Mouse (Mus musculus): ENCODE results near the gene Cyp2b10. TPM values are rescaled to one million over a fixed set of nuclear protein-coding genes. Genes with fewer than 3 reads are reported as not detected.

Gene Cyp2b10
- total and polyA plus RNA-seq, 3 experiments, result not detected

GRCm38 (mm10) chr7:25863756-25864155 is 33.7 kb upstream of the Cyp2b10 start:
- no peaks in the 10 kb centered on the region for H3K79me2 ChIP-seq (replicated peaks; ENCODE audit: control insufficient read depth, extremely low read depth, insufficient read depth, poor library complexity, severe bottlenecking)
- H3K36me3 ChIP-seq (replicated peaks in 1 of 2; ENCODE audit: control insufficient read depth in 1 of 2, insufficient read depth in 1 of 2, low read length in 1 of 2), result no peaks in the 10 kb centered on the region
- H3K9me3 ChIP-seq (replicated peaks; ENCODE audit: low read length), result peaks cover 6% of the 10 kb centered on the region
- no peaks in the 10 kb centered on the region for H3K4me1 ChIP-seq (ENCODE audit: control insufficient read depth in 1 of 2, insufficient read depth in 2 of 2)
- in situ Hi-C loops (cut with MboI; ENCODE audit: low pct_ligation_motif_present, low pct_unique_long_range_greater_than_20kb, low sequenced_read_pairs) (no loop called here), dilution Hi-C loops (cut with MboI; ENCODE audit: extremely low pct_ligation_motif_present, extremely low pct_unique_long_range_greater_than_20kb, low sequenced_read_pairs) (no loop called here)
- no peak overlapping the region for H3K4me2 ChIP-seq (ENCODE audit: insufficient read depth, low read depth, poor library complexity, severe bottlenecking)
- TF ChIP-seq NELFE (IDR thresholded peaks at IDR 0.05; ENCODE audit: low read depth, low read length) (no peak), MAZ (IDR thresholded peaks at IDR 0.05; ENCODE audit: low read depth, low read length) (no peak), MYC (IDR thresholded peaks at IDR 0.05; ENCODE audit: low read depth, low read length) (no peak), HCFC1 (IDR thresholded peaks at IDR 0.05; ENCODE audit: low read depth, low read length) (no peak), IRF4 (IDR thresholded peaks at IDR 0.05; ENCODE audit: low read depth, low read length) (no peak), ZNF384 (IDR thresholded peaks at IDR 0.05; ENCODE audit: low read depth, low read length) (no peak), MAX (IDR thresholded peaks at IDR 0.05; ENCODE audit: low read length) (no peak), NRF1 (IDR thresholded peaks at IDR 0.05; ENCODE audit: low read depth, low read length) (no peak), RCOR1 (conservative IDR thresholded peaks at IDR 0.05; ENCODE audit: low read depth, low read length) (no peak), MEF2A (IDR thresholded peaks at IDR 0.05; ENCODE audit: borderline replicate concordance, low read depth, low read length) (no peak), EP300 (IDR thresholded peaks at IDR 0.05; ENCODE audit: low read length) (no peak), CTCF (conservative IDR thresholded peaks at IDR 0.05 in 1 of 2, IDR thresholded peaks at IDR 0.05 in 1 of 2; ENCODE audit: low read depth in 2 of 2, low read length in 2 of 2) (no peak), BHLHE40 (IDR thresholded peaks at IDR 0.05; ENCODE audit: low read depth, low read length) (no peak), SIN3A (IDR thresholded peaks at IDR 0.05; ENCODE audit: low read length) (no peak), TBP (conservative IDR thresholded peaks at IDR 0.05; ENCODE audit: low read depth, low read length) (no peak), TCF12 (IDR thresholded peaks at IDR 0.05; ENCODE audit: low read depth, low read length) (no peak)
- no peak overlapping the region for H3K27ac ChIP-seq (ENCODE audit: insufficient read depth, low read depth)
- no peak overlapping the region for H3K9ac ChIP-seq (ENCODE audit: insufficient read depth, low read depth)
- H3K27me3 ChIP-seq (replicated peaks), result peaks cover 39% of the 10 kb centered on the region
- H3K4me3 ChIP-seq (replicated peaks in 1 of 3; ENCODE audit: low read depth in 2 of 3, low read length in 2 of 3, poor library complexity in 1 of 3), result no peak overlapping the region
- DNase-seq (ENCODE audit: extremely low read depth), result no peak

DNA sequence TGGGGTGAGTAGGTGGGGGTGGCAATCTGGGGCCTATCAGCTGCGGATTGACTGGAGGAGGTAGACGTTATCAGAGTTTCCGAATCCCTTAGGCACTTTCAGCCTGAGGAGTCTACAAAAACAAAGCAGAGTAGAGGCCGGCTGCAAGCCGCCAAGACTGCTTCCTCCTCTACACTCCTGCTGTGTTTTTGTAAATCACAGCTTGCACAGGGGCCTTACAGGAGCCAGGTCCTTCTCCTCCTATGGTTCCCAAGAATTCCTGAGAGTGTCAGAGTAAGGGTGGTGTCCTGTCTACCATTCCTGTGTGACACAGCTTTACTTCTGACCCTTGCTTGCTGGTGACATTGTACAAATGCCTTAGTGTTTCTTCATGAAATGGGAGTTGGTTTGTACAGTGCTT is 32.6 kb upstream of the Cyp2b10 start:
- in situ Hi-C loops (cut with MboI; ENCODE audit: low pct_ligation_motif_present, low pct_unique_long_range_greater_than_20kb, low sequenced_read_pairs) (no loop called here), dilution Hi-C loops (cut with MboI; ENCODE audit: extremely low pct_ligation_motif_present, extremely low pct_unique_long_range_greater_than_20kb, low sequenced_read_pairs) (no loop called here)
- no peak for DNase-seq (ENCODE audit: extremely low read depth)
- no peak for TF ChIP-seq JUND (conservative IDR thresholded peaks at IDR 0.05; ENCODE audit: low read depth, low read length)
- no peak for TF ChIP-seq EP300 (IDR thresholded peaks at IDR 0.05; ENCODE audit: low read length)
- H3K27me3 ChIP-seq (replicated peaks), result peaks cover 27% of the 10 kb centered on the region
- peaks cover 6% of the 10 kb centered on the region for H3K9me3 ChIP-seq (replicated peaks; ENCODE audit: low read length)
- H3K79me2 ChIP-seq (replicated peaks; ENCODE audit: control insufficient read depth, extremely low read depth, insufficient read depth, poor library complexity, severe bottlenecking), result no peaks in the 10 kb centered on the region
- H3K9ac ChIP-seq (ENCODE audit: insufficient read depth, low read depth), result no peak overlapping the region
- H3K4me1 ChIP-seq (ENCODE audit: control insufficient read depth in 1 of 2, insufficient read depth in 2 of 2), result no peaks in the 10 kb centered on the region
- H3K36me3 ChIP-seq (replicated peaks in 1 of 2; ENCODE audit: control insufficient read depth in 1 of 2, insufficient read depth in 1 of 2, low read length in 1 of 2), result no peaks in the 10 kb centered on the region
- no peak overlapping the region for H3K4me3 ChIP-seq (replicated peaks in 1 of 3; ENCODE audit: low read depth in 2 of 3, low read length in 2 of 3, poor library complexity in 1 of 3)
- H3K27ac ChIP-seq (ENCODE audit: insufficient read depth, low read depth), result no peak overlapping the region
- H3K4me2 ChIP-seq (ENCODE audit: insufficient read depth, low read depth, poor library complexity, severe bottlenecking), result no peak overlapping the region
